Mouse (Mus musculus) urinary bladder, postnatal 10 days (tissue): Measurements from ENCODE around the gene Unc50.

ENCODE experiments used
- DNase-seq: peaks from one replicate; pipeline ENCODE4 v3.0.0; 2022; ENCODE audit warnings: low spot score

Gene Unc50

DNA sequence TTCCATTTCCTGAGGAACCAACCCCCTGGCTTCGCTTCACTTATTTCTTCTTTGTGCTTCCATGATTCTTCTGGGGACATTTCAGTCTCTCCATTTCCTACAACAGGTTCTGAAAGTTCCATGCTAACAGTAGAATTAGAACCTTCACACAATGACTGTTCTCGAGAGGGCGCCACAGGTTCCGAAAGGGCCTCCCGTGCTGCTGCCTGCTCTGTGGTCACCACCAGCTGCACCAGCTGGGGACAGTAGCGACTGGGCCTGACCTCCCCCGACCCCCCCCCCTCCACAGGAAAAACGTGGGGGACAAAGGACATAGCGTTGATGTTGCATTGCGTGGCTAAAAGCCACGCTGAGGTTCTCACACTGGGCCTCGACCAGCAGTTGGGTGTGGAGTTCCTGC, 58.6 kb downstream of the Unc50 start:
- no peak for DNase-seq
